Mouse (Mus musculus) intestine, embryonic 14.5 days (tissue): ENCODE measurements around the gene Pitpna. TPM values are rescaled to one million over a fixed set of nuclear protein-coding genes. Genes with fewer than 3 reads are reported as not detected.

Source experiments
- ATAC-seq: fragments of 200-750 bp; cut with Nextera tagmentation; replicated peaks from 2 replicates; pipeline ENCODE4 v1.8.0; 2017; ENCODE audit warnings: low read depth, moderate number of reproducible peaks, moderate TSS enrichment, moderate library complexity; ENCODE audit not compliant: low FRiP score, low TSS enrichment
- DNase-seq: peaks from one replicate; pipeline ENCODE4 v3.0.0-alpha.2; 2018; ENCODE audit warnings: low spot score
- H3K27ac ChIP-seq: fragments of 300-500 bp; sonication (generic); 2 replicates; pipeline ENCODE4 v1.5.1; 2014; ENCODE audit warnings: low read depth, mild to moderate bottlenecking, control low read depth
- H3K27me3 ChIP-seq: fragments of 300-500 bp; sonication (generic); replicated peaks from 2 replicates; pipeline ENCODE4 v1.6.1; 2014; ENCODE audit warnings: low read length, control low read depth; ENCODE audit not compliant: control insufficient read depth, insufficient read depth
- H3K36me3 ChIP-seq: fragments of 300-500 bp; sonication (generic); 2 replicates; pipeline ENCODE4 v1.6.1; 2014; ENCODE audit warnings: low read length, control low read depth; ENCODE audit not compliant: control insufficient read depth, insufficient read depth
- H3K4me1 ChIP-seq: fragments of 300-500 bp; sonication (generic); replicated peaks from 2 replicates; pipeline ENCODE4 v1.6.1; 2014; ENCODE audit warnings: low read length, control low read depth, mixed read lengths; ENCODE audit not compliant: control insufficient read depth, insufficient read depth
- H3K4me2 ChIP-seq: fragments of 300-500 bp; sonication (generic); 2 replicates; pipeline ENCODE4 v1.6.1; 2014; ENCODE audit warnings: low read length
- H3K4me3 ChIP-seq: fragments of 300-500 bp; sonication (generic); 2 replicates; pipeline ENCODE4 v1.5.1; 2014; ENCODE audit warnings: low read depth, low read length, control low read depth, mixed read lengths
- H3K9ac ChIP-seq: fragments of 300-500 bp; sonication (generic); 2 replicates; pipeline ENCODE4 v1.6.1; 2014; ENCODE audit warnings: mild to moderate bottlenecking, low read length
- H3K9me3 ChIP-seq: fragments of 300-500 bp; sonication (generic); 2 replicates; pipeline ENCODE4 v1.6.1; 2016; ENCODE audit warnings: low read length, control low read depth; ENCODE audit not compliant: control insufficient read depth
- WGBS: fragments of 180-500 bp; shearing (Covaris S2); extraction: QIAGEN DNeasy Blood & Tissue Kit; methylation state at CpG from one replicate; pipeline ENCODE4 v1.1.7; 2014; 5-methylcytosine and 5-hydroxymethylcytosine counted together
- polyA plus RNA-seq: library from polyadenylated mRNA; unstranded; fragments of >200 nt; fragmentation: Nextera tagmentation; extraction: Ambion mirVana; gene quantifications from 2 replicates; pipeline ENCODE4 v1.2.1, GENCODE M21; 2014

Gene Pitpna
- polyA plus RNA-seq, 1 experiment from 2014 or later: 82.1 TPM

- ATAC-seq (no peak), DNase-seq (no peak)
- 67% methylated on average over 6 of the region's 6 CpGs for WGBS
- no peaks in the 10 kb centered on the region for H3K9me3 ChIP-seq
- no peak overlapping the region for H3K9ac ChIP-seq
- no peaks in the 10 kb centered on the region; the same call in 1 of the 2 replicates for H3K27me3 ChIP-seq
- peaks cover 14% of the 10 kb centered on the region for H3K4me1 ChIP-seq
- no peak overlapping the region for H3K27ac ChIP-seq
- H3K36me3 ChIP-seq: no peaks in the 10 kb centered on the region
- H3K4me3 ChIP-seq: no peak overlapping the region
- no peak overlapping the region for H3K4me2 ChIP-seq
These were observed 59.8 kb downstream of the Pitpna start for GRCm38 (mm10) chr11:75647681-75648211.

- H3K4me3 ChIP-seq: no peak overlapping the region
- no peak for ATAC-seq
- H3K27ac ChIP-seq: no peak overlapping the region; the same call in 1 of the 2 replicates
- WGBS: 72% methylated on average over 4 of the region's 4 CpGs
- no peaks in the 10 kb centered on the region for H3K36me3 ChIP-seq
- no peak overlapping the region for H3K4me2 ChIP-seq
- H3K9me3 ChIP-seq: no peaks in the 10 kb centered on the region
- H3K4me1 ChIP-seq: peaks cover 22% of the 10 kb centered on the region
- no peak overlapping the region for H3K9ac ChIP-seq
- no peak for DNase-seq
- H3K27me3 ChIP-seq: no peaks in the 10 kb centered on the region; the same call in 1 of the 2 replicates
These were observed 61.3 kb downstream of the Pitpna start for GRCm38 (mm10) chr11:75649155-75649561.

- no peaks in the 10 kb centered on the region for H3K9me3 ChIP-seq
- WGBS: 76% methylated on average over 7 of the region's 7 CpGs
- DNase-seq: no peak
- peak within 1 kb of the TSS; percentile 74 for H3K4me2 ChIP-seq
- no peaks in the 10 kb centered on the region for H3K36me3 ChIP-seq
- no peak for ATAC-seq
- H3K27me3 ChIP-seq: no peaks in the 10 kb centered on the region; the same call in 1 of the 2 replicates
- H3K4me3 ChIP-seq: peak within 1 kb of the TSS; percentile 81
- H3K4me1 ChIP-seq: peaks cover 32% of the 10 kb centered on the region
- peak within 1 kb of the TSS; percentile 86 for H3K27ac ChIP-seq
- peak within 1 kb of the TSS; percentile 80 for H3K9ac ChIP-seq
These were observed 62.4 kb downstream of the Pitpna start, which contains the start of gene Myo1c for GRCm38 (mm10) chr11:75650311-75650710. Myo1c (plus strand) TSS chr11:75650504.

- DNase-seq: no peak
- peak overlapping the region; percentile 81 for H3K4me3 ChIP-seq
- peak overlapping the region; percentile 80 for H3K9ac ChIP-seq
- H3K4me1 ChIP-seq: peaks cover 32% of the 10 kb centered on the region
- H3K27me3 ChIP-seq: no peaks in the 10 kb centered on the region; the same call in 1 of the 2 replicates
- no peak for ATAC-seq
- peak overlapping the region; percentile 86; the same call in 1 of the 2 replicates for H3K27ac ChIP-seq
- 46% methylated on average over 13 of the region's 13 CpGs for WGBS
- H3K9me3 ChIP-seq: no peaks in the 10 kb centered on the region
- H3K4me2 ChIP-seq: peak overlapping the region; percentile 74
- H3K36me3 ChIP-seq: no peaks in the 10 kb centered on the region
These were observed 63.1 kb downstream of the Pitpna start for GRCm38 (mm10) chr11:75650958-75651425.

- under 1% methylated on average over 54 of the region's 54 CpGs for WGBS
- Histone ChIP-seq H3K9me3 (no peaks in the 10 kb centered on the region), H3K27ac (peak overlapping the region; percentile 86), H3K36me3 (no peaks in the 10 kb centered on the region), H3K4me2 (peak overlapping the region; percentile 74), H3K4me3 (peak overlapping the region; percentile 81), H3K27me3 (no peaks in the 10 kb centered on the region; the same call in 1 of the 2 replicates), H3K4me1 (peaks cover 35% of the 10 kb centered on the region), H3K9ac (peak overlapping the region; percentile 80)
- peak; percentile 48 for ATAC-seq
- peak; percentile 82 for DNase-seq
These were observed 63.7 kb downstream of the Pitpna start for GRCm38 (mm10) chr11:75651426-75652221.

- Histone ChIP-seq H3K4me1 (peaks cover 38% of the 10 kb centered on the region), H3K27ac (peak overlapping the region; percentile 86; the same call in 1 of the 2 replicates), H3K4me3 (peak overlapping the region; percentile 81), H3K36me3 (0 out of 2 replicates have a peak, but pooled peaks cover 2% of the 10 kb centered on the region), H3K9ac (peak overlapping the region; percentile 80), H3K27me3 (no peaks in the 10 kb centered on the region; the same call in 1 of the 2 replicates), H3K4me2 (peak overlapping the region; percentile 74), H3K9me3 (no peaks in the 10 kb centered on the region)
- 30% methylated on average over 20 of the region's 20 CpGs for WGBS
- no peak for ATAC-seq
- no peak for DNase-seq
These were observed 64.5 kb downstream of the Pitpna start for GRCm38 (mm10) chr11:75652222-75652941.

GRCm38 (mm10) chr11:75652942-75653684 lies 65.2 kb downstream of the Pitpna start:
- no peak for ATAC-seq
- H3K4me2 ChIP-seq: peak overlapping the region; percentile 74
- H3K36me3 ChIP-seq: 0 out of 2 replicates have a peak, but pooled peaks cover 9% of the 10 kb centered on the region
- H3K9me3 ChIP-seq: no peaks in the 10 kb centered on the region
- H3K4me3 ChIP-seq: peak overlapping the region; percentile 47
- no peaks in the 10 kb centered on the region; the same call in 1 of the 2 replicates for H3K27me3 ChIP-seq
- peak overlapping the region; percentile 62; the same call in 1 of the 2 replicates for H3K27ac ChIP-seq
- peak overlapping the region; percentile 43; the same call in 1 of the 2 replicates for H3K9ac ChIP-seq
- peak; percentile 69 for DNase-seq
- H3K4me1 ChIP-seq: peaks cover 38% of the 10 kb centered on the region
- WGBS: 35% methylated on average over 14 of the region's 14 CpGs
